9 mouse cellular contexts compared by ENCODE assay signal in genomic region chr4:154863436-154863935, GRCm38 (mm10). TPM values are rescaled to one million over a fixed set of nuclear protein-coding genes. Genes with fewer than 3 reads are reported as not detected.
DNase-seq lines count a peak whose midpoint lies in the region; ATAC-seq lines count a peak whose summit lies in the region.
"Had no signal": no experiment of that assay in that cellular context is flagged by ENCODE, and none has a peak within 500 bp of the region (broad histone marks: within the 10 kb centered on the region; RNA-seq: fewer than 3 reads in every experiment).

No protein-coding gene starts in this region.

- no peak overlapping the region for H3K4me2 ChIP-seq in kidney, embryonic 16.5 days (replicated peaks; ENCODE audit: low read depth, low read length)
- H3K4me2 ChIP-seq in hindbrain, embryonic 15.5 days = no peak overlapping the region
- no peak overlapping the region for H3K4me2 ChIP-seq in midbrain, embryonic 15.5 days

- H3K4me1 ChIP-seq in kidney, embryonic 16.5 days (ENCODE audit: insufficient read depth, low read length) = 0 out of 2 replicates have a peak, but pooled peaks cover 7% of the 10 kb centered on the region
- H3K4me1 ChIP-seq in hindbrain, embryonic 15.5 days (replicated peaks) = peaks cover 15% of the 10 kb centered on the region
- peaks cover 18% of the 10 kb centered on the region for H3K4me1 ChIP-seq in midbrain, embryonic 15.5 days

- H3K9me3 ChIP-seq in kidney, embryonic 16.5 days (ENCODE audit: low read length) = no peaks in the 10 kb centered on the region
- H3K9me3 ChIP-seq in hindbrain, embryonic 15.5 days = no peaks in the 10 kb centered on the region
- H3K9me3 ChIP-seq in midbrain, embryonic 15.5 days = no peaks in the 10 kb centered on the region

- no peaks in the 10 kb centered on the region for H3K27me3 ChIP-seq in kidney, embryonic 16.5 days (ENCODE audit: insufficient read depth, low read length)
- no peaks in the 10 kb centered on the region; the same call in 1 of the 2 replicates for H3K27me3 ChIP-seq in hindbrain, embryonic 15.5 days
- H3K27me3 ChIP-seq in midbrain, embryonic 15.5 days (replicated peaks) = no peaks in the 10 kb centered on the region

- H3K27ac ChIP-seq in kidney, embryonic 16.5 days (ENCODE audit: low read length) = 0 out of 2 replicates have a peak overlapping the region, but pooled peaks have one; percentile 77
- H3K27ac ChIP-seq in hindbrain, embryonic 15.5 days (replicated peaks) = peak overlapping the region; percentile 85
- peak overlapping the region; percentile 81 for H3K27ac ChIP-seq in midbrain, embryonic 15.5 days

- peak; percentile 27 for DNase-seq in cerebellum, adult 11-12 months
- DNase-seq in cerebellum, postnatal 25 days = no peak
- DNase-seq in kidney, adult 18-20 months = no peak
- DNase-seq in yolk sac, embryonic 10.5 days (ENCODE audit: low spot score) = no peak

- no peaks in the 10 kb centered on the region for H3K36me3 ChIP-seq in kidney, embryonic 16.5 days (ENCODE audit: insufficient read depth, low read length)
- no peaks in the 10 kb centered on the region for H3K36me3 ChIP-seq in hindbrain, embryonic 15.5 days
- H3K36me3 ChIP-seq in midbrain, embryonic 15.5 days (replicated peaks) = no peaks in the 10 kb centered on the region

- H3K9ac ChIP-seq in kidney, embryonic 16.5 days (replicated peaks; ENCODE audit: low read length) = no peak overlapping the region
- H3K9ac ChIP-seq in hindbrain, embryonic 15.5 days = no peak overlapping the region
- no peak overlapping the region for H3K9ac ChIP-seq in midbrain, embryonic 15.5 days

- WGBS in kidney, embryonic 16.5 days = 88% methylated on average over 3 of the region's 3 CpGs
- 87% methylated on average over 3 of the region's 3 CpGs for WGBS in hindbrain, embryonic 15.5 days
- WGBS in midbrain, embryonic 15.5 days = 90% methylated on average over 3 of the region's 3 CpGs

- no peak overlapping the region for H3K4me3 ChIP-seq in kidney, embryonic 16.5 days (ENCODE audit: low read length)
- H3K4me3 ChIP-seq in hindbrain, embryonic 15.5 days = no peak overlapping the region
- no peak overlapping the region for H3K4me3 ChIP-seq in midbrain, embryonic 15.5 days

- ATAC-seq in kidney, embryonic 16.5 days (ENCODE audit: low FRiP score, low TSS enrichment) = no peak
- ATAC-seq in hindbrain, embryonic 15.5 days (ENCODE audit: low FRiP score, low read depth) = no peak
- ATAC-seq in midbrain, embryonic 15.5 days (replicated peaks) = no peak
- ATAC-seq in granulocyte monocyte progenitor cell, adult 5-6 weeks (replicated peaks; ENCODE audit: poor library complexity, severe bottlenecking) = no peak

RNA-seq across cellular contexts. Expression of gene Mmel1, which starts 5.9 kb away (rescaled TPM):
- 0.17 TPM in 1 of 2 replicates, not detected in the other for polyA plus RNA-seq in kidney, embryonic 16.5 days (2015; fragmentation: Nextera tagmentation; extraction: Ambion mirVana)
- 0.45 and 0.86 TPM in 2 replicates for polyA plus RNA-seq in hindbrain, embryonic 15.5 days (2015; fragmentation: Nextera tagmentation; extraction: Ambion mirVana)
- polyA plus RNA-seq in midbrain, embryonic 15.5 days (2015; fragmentation: Nextera tagmentation; extraction: Ambion mirVana) = 0.31 and 0.49 TPM in 2 replicates
- not detected in 2 replicates for total RNA-seq in granulocyte monocyte progenitor cell, adult 5-6 weeks (2014; fragmentation: Nextera tagmentation)
- total RNA-seq in granulocyte monocyte progenitor cell, adult 5-6 weeks (2017) = not detected in 2 replicates

RNA-seq across cellular contexts. Expression of gene Ttc34, which starts 26.2 kb away (rescaled TPM):
- polyA plus RNA-seq in kidney, embryonic 16.5 days (2015; fragmentation: Nextera tagmentation; extraction: Ambion mirVana) = 0.24 and 0.59 TPM in 2 replicates
- 1.2 and 2.0 TPM in 2 replicates for polyA plus RNA-seq in hindbrain, embryonic 15.5 days (2015; fragmentation: Nextera tagmentation; extraction: Ambion mirVana)
- polyA plus RNA-seq in midbrain, embryonic 15.5 days (2015; fragmentation: Nextera tagmentation; extraction: Ambion mirVana) = 1.6 and 1.7 TPM in 2 replicates
- total RNA-seq in granulocyte monocyte progenitor cell, adult 5-6 weeks (2014; fragmentation: Nextera tagmentation) = 0.17 TPM in 1 of 2 replicates, not detected in the other
- not detected in 2 replicates for total RNA-seq in granulocyte monocyte progenitor cell, adult 5-6 weeks (2017)
- polyA plus RNA-seq: liver, embryonic 16.5 days had no signal

RNA-seq across cellular contexts. Expression of gene Fam213b, which starts 35.4 kb away (rescaled TPM):
- 39.1 and 42.2 TPM in 2 replicates for polyA plus RNA-seq in kidney, embryonic 16.5 days (2015; fragmentation: Nextera tagmentation; extraction: Ambion mirVana)
- 64.2 and 67.1 TPM in 2 replicates for polyA plus RNA-seq in hindbrain, embryonic 15.5 days (2015; fragmentation: Nextera tagmentation; extraction: Ambion mirVana)
- 56.1 and 62.6 TPM in 2 replicates for polyA plus RNA-seq in midbrain, embryonic 15.5 days (2015; fragmentation: Nextera tagmentation; extraction: Ambion mirVana)
- 6.9 and 8.5 TPM in 2 replicates for total RNA-seq in granulocyte monocyte progenitor cell, adult 5-6 weeks (2014; fragmentation: Nextera tagmentation)
- total RNA-seq in granulocyte monocyte progenitor cell, adult 5-6 weeks (2017) = 2.9 and 6.7 TPM in 2 replicates
